Mouse (Mus musculus): ENCODE data around the gene Fam104a.

- TF ChIP-seq CTCF (conservative IDR thresholded peaks at IDR 0.05 in 1 of 2, IDR thresholded peaks at IDR 0.05 in 1 of 2; ENCODE audit: low read depth in 2 of 2, low read length in 2 of 2) (peak; percentile 40 to 65; a peak in 3 of 4 replicates), POLR2A (IDR thresholded peaks at IDR 0.05; ENCODE audit: low read depth, low read length) (no peak), KAT2A (IDR thresholded peaks at IDR 0.05; ENCODE audit: insufficient replicate concordance, low read length) (no peak), MEF2A (IDR thresholded peaks at IDR 0.05; ENCODE audit: borderline replicate concordance, low read depth, low read length) (no peak), NELFE (IDR thresholded peaks at IDR 0.05; ENCODE audit: low read depth, low read length) (no peak), JUN (IDR thresholded peaks at IDR 0.05; ENCODE audit: insufficient read depth, low read depth, low read length) (no peak), MAFK (IDR thresholded peaks at IDR 0.05; ENCODE audit: insufficient replicate concordance, low read length) (no peak), EP300 (IDR thresholded peaks at IDR 0.05; ENCODE audit: low read length) (no peak), ETS1 (conservative IDR thresholded peaks at IDR 0.05; ENCODE audit: low read depth, low read length) (no peak), POLR2AphosphoS2 (IDR thresholded peaks at IDR 0.05; ENCODE audit: low read depth, low read length) (no peak), BHLHE40 (IDR thresholded peaks at IDR 0.05; ENCODE audit: low read depth, low read length) (no peak), TCF12 (IDR thresholded peaks at IDR 0.05; ENCODE audit: low read depth, low read length) (no peak)
Measured at GRCm38 (mm10) chr11:113627785-113628184, 56.2 kb downstream of the Fam104a start.
